Mouse (Mus musculus) T-helper 17 cell (primary cell): ENCODE data around the gene Myadml2.

Experiments
- in situ Hi-C, 2 experiments: fragments of 300-600 bp; cut with MboI, MseI; formaldehyde crosslinking; loops; 1 replicate in 1 of 2; 2 replicates in 1 of 2; pipeline ENCODE4 v1.15.1; 2025; ENCODE audit warnings: high pct_unique_total_duplicates in 2 of 2

Myadml2 gene

DNA sequence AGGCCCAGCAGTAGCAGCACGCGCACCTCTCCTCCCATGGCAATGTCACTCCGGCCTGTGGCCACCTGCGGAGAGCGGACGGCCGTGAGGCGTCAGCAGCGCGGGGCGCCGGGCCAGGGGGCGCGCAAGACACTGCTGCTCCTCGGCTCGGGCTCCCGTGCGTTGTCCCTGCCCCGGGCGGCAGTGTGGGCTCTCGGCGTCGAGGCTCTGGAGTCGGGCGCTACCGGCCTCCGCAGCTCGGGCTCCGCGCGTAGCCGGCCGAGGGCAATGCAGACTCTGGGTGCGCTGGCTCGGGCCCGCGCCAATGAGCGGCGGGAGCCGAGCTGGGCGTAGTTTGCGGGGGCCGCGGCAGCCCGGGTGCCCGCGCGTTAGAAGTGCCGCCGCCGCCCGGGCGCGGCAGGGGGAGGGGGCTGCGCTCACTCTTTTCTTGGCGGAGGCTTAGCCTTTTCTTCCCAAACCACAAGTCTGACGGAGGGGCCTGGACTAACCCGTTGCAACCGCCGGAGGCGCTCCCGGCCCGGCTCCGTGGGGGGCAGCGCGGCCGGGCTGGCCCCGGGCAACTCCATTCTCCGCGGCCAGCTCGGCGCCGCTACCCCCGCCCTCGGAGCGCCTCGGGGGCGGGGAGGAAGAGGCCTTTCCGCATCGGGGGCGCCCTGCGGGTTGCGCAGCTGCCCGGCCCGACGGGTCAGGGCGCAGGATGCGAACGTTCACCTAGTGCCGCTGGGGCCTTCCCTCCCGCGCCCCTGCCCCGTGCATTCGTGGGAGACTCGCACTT, 12.5 kb upstream of the Myadml2 start:
- in situ Hi-C loops, result no loop called here

- in situ Hi-C loops, result no loop called here
Measured at GRCm38 (mm10) chr11:120659509-120660300, 11.7 kb upstream of the Myadml2 start.

GRCm38 (mm10) chr11:120658876-120659410, 11.0 kb upstream of the Myadml2 start:
- in situ Hi-C loops, result no loop called here

- in situ Hi-C loops, result no loop called here
Measured at GRCm38 (mm10) chr11:120657301-120657700, 9.3 kb upstream of the Myadml2 start.

- in situ Hi-C loops, result no loop called here
Measured at GRCm38 (mm10) chr11:120654741-120655140, 6.8 kb upstream of the Myadml2 start.

DNA sequence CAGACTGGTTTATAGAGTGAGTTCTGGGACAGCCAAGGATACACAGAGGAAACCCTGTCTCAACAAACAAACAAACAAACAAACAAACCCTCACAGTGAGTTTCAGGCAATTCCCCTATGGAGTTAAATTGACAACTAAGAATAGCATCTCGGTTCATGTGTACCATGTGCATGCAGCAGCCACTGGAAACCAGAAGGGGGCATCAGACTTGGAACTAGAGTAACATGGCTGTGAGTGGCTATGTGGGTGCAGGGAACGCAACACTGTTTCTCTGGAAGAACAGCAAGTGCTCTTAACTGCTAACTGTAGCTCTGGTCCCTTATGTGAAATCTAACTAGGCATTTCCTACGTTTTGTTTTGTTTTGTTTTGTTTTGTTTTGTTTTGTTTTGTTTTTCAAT, 3.9 kb upstream of the Myadml2 start:
- in situ Hi-C loops, result no loop called here

DNA sequence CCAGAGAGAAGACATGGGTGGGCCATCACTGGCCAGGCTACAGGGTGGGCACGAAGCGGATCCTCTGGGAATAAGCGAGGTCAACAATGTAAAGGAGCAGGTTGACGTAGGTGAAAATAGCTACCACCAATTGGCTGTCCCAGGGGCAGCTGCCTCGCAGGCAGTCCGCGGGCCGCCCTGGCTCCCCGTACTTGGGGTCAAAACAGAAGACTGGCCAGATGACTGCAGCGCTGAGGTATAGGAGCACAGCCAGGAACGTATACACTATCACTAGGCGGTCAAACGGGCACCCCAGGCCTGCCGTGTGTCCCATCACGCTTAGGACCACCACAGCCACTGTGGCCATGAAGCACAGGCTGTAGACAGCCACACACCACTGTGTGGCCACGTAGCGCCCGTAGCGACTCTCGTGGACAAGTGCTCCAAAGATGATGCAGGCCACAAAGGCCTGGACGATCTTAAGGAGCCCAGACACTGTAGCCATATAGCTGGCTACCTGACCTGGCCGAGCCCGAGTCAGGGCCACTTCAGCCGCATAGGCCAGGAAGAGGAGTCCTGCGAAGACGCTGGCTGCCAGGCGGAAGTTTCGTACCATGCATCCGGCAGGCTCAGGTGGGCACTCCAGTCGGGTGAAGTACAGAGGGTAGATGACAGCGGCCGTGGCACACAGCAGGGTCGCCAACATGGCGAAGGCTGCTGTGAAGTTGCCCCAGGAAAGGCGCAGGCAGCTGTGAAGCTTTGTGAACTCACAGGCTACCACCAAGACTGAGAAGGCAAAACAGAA, 719 bp downstream of the Myadml2 start:
- in situ Hi-C loops, result no loop called here

GRCm38 (mm10) chr11:120643601-120643987, 4.4 kb downstream of the Myadml2 start, which contains the start of gene Pycr1:
TSS of gene Pycr1 (minus strand) at chr11:120643769.
- in situ Hi-C loops, result no loop called here

- in situ Hi-C loops, result no loop called here
Measured at GRCm38 (mm10) chr11:120642939-120643600, 4.9 kb downstream of the Myadml2 start.

DNA sequence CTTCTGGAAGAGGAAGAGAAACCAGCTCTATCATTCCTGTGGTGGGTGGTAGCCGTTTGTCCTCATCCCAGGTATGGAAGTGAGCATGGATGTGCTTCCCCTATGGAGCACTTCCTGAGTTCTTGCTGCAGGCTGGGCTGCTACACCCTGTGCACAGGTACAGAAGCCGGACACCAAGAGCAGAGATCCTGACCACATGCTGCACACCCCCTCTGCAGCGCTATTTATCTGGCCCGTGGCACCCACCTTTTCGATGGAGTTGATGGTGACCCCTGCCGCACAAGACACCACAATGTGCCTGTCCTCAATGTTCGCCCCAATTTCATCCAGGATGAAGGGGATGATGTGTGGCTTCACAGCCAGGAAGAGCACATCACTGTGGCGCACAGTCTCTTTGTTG, 6.1 kb downstream of the Myadml2 start:
- in situ Hi-C loops, result no loop called here

DNA sequence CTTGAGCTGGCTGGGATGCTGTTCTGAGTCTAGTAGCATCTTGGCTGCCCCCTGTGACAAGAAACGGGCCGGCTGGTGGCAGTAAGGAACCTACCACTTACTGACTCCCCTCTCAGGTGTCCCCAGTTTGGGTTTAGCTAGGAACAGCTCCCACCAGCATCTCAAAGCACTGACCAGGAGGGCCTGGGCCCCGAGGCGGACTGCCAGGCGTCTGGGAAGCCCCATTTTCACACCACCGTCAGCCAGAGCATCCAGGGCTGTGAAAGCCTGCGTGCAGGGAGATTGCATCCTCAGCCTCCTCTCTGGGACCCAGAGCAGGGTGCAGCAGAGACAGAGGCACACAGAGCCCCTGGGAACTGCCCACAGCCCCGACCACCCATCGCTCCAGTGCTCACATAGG, 6.7 kb downstream of the Myadml2 start:
- in situ Hi-C loops, result no loop called here

- in situ Hi-C loops, result no loop called here
Measured at GRCm38 (mm10) chr11:120634810-120635209, 13.1 kb downstream of the Myadml2 start.

- in situ Hi-C loops, result no loop called here
Measured at GRCm38 (mm10) chr11:120633520-120634343, 14.2 kb downstream of the Myadml2 start, which contains the start of gene Mafg. TSS of gene Mafg (minus strand) at chr11:120633600.

- in situ Hi-C loops, result no loop called here
Measured at GRCm38 (mm10) chr11:120632559-120633519, 15.1 kb downstream of the Myadml2 start.

DNA sequence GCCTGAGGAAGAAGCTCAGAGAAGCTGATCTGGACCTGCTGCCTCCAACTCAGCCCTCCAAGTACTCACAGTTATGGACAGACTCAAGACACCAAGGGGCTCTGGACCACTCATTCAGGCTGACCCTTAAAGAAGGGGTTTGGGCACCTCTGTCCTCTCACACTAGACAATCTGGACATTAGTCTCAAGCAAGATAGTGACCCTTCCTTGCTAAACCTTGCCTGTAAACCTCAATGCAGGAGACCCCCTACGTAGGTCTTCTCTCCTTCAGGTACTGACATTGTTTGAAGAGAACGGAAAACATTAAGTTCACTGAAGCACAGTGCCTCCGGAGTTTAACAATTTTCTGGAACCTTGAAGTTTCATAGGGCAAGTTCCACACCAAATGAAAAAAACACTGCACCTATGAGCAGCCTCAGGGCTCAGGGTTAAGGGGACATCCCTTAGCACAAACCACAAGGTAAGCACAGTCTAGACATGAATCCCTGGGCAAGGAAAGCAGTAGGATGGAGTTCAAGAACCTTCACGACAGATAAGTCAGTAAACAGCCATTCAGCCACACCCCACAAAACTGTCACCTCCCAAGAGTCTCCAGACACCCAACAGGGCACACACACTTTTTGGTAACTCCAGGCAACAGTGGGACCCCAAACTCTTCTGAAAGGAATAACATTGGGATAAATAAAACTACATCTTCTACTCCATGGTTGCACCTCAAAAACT, 16.1 kb downstream of the Myadml2 start:
- in situ Hi-C loops, result no loop called here

- in situ Hi-C loops, result no loop called here
Measured at GRCm38 (mm10) chr11:120630881-120631725, 16.9 kb downstream of the Myadml2 start.

DNA sequence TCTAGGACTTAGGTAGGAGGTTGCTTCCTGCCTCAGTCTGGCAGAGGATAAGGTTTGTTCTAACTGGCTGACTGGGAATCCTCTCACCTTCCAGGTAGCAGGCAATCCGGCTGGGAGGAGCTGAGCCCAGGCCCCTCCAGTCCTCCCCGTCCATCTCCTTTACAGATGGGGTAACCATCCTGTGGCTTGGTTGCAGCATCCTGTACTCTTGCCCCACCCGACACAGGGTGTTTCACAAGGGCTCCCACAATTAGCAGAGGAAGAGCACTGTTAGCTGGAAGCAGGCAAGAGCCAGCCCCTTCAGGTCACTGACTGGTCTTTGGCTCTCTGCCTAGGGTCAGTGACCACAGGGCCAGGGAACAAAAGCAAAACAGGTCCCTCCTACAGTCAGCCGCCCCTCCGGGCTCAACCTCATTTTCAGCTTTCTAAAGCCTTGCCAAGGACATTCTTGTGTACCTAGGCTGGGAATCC, 17.5 kb downstream of the Myadml2 start:
- in situ Hi-C loops, result no loop called here
